Mouse (Mus musculus) c-Kit-negative CD71-positive TER-119-positive erythroid progenitor cells, embryonic 14.5 days (primary cell): ENCODE results near the gene Hnrnpf.

ENCODE experiments used
- DNase-seq: peaks from one replicate; pipeline ENCODE4 v3.0.0-alpha.2; 2013; ENCODE audit warnings: low read depth, low spot score

Gene Hnrnpf

DNA sequence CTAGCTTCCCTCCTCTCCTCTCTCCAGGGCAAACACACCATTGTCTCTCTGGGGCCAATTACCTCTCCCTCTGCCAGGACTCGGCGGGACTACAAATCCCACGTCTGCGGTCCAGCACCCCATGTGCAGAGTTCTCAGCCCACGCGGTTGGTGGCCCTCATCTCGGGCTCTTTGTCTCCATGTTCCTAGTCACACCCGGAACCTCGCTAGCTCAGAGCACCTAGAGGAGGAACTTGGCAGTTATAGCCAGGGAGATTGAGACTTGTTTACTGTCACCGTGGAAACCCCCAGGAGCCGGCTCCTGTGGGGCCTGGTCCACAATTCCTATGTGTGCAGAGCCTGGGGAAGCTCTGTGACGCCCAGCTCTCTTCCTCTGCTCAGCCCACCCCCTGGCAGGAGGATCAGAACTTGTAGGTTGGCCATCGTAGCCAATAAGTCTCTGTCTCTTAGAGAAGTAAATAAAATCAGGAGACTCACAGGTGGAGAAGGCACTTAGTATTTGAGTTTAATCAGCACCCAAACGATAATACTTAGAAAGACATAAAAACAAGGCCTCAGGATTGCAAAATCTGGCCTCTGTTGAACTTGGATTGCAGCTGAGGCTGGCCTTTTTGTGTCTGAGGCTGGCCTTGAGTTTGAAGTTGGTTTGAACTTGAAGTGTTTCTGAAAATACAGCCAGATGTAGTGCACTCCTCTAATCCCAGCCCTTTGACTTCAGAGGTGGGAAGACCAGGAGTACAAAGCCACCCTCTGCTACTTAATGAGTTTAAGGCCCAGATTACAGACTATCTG is 8.6 kb upstream of the Hnrnpf start:
- no peak for DNase-seq

DNA sequence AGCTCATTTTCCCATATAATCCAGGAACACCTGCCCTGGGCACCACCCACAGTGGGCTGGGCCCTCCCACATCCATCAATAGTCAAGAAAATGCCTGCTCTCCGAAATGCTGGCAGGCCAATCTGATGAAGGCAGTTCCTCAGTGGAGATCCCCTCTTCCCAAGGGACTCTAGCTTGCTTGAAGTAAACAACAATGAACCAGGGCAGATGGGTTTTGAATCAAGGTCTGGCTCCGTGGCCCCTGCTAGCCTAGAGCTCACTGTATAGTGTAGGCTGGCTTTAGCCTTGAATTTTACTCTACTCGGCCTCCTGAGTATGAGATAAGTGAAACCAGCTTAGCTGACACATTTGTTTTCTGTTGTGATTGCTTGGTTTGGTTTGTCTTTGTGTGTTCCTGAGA is 7.7 kb upstream of the Hnrnpf start:
- no peak for DNase-seq

DNA sequence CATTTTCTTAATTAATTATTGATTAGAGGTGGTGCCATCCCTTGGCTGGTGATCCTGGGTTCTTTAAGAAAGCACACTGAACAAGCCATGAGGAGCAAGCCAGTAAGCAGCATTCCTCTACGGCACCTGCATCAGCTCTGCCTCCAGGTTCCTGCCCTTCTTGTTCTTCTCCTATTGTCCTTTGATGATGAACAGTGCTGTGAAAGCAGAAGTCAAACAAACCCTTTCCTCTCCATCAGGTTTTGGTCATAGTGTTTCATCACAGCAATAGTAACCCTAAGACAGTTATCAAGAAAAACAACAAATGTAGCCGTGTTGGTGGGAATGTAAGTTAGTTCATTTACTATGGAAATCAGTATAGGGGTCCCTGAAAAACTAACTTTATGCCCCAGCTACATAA is 6.7 kb upstream of the Hnrnpf start:
- DNase-seq = no peak

DNA sequence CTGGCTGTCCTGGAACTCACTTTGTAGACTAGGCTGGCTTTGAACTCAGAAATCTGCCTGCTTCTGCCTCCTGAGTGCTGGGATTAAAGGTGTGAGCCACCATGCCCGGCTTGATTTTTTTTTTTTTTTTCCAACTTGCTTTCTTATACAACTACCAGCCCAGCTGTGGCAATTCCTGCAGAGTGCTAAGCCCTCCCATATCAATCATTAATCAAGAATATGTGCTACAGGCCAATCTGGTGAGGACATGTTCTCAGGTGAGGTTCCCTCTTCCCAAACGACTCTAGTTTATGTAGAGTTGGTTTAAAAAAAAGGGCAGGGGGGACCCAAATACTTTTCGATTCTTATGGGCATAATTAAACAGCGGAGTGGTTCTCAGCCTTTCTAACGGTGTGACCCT is 2.3 kb upstream of the Hnrnpf start:
- no peak for DNase-seq

GRCm38 (mm10) chr6:117901510-117902402 is 1.6 kb downstream of the Hnrnpf start:
- no peak for DNase-seq

DNA sequence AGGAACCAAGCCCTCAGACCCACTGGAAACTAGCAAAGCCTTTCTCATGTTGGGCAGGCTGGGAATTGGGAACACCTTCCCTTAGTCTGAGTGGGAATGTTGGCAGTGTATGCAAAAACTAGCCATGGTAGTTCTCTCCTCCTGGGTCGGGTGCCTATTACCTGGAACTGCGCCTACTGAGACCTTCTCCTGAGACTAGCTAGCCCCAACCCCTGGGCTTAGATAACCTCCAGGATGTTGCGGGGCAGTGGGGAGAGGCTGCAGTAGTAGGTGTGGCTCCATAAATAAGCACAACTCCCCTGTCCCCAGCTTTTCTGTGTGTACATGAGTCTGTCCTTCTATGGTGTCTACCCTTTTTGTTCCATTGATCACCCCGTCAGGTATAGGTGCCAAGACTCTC is 2.4 kb downstream of the Hnrnpf start:
- DNase-seq = no peak

DNA sequence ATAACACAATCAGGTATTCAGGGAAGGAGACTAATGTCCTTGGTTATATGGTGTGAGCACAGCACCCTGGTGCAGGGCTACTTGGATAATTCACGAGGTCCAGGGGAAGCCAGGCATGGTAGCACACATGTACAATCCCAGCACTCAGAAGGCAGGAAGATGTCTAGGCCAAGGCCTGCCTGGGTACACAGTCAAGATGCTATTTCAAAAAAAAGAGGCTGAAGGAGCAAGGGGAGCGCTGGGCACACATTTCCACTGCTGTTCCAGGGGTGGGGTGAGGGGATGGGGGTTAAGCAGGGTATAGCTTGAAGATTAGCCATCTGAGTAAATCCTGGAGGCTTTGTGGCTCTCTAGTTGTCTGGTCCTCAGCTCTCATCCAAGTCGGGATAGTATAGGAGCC is 3.7 kb downstream of the Hnrnpf start:
- no peak for DNase-seq

- no peak for DNase-seq
Observed at GRCm38 (mm10) chr6:117905260-117905930, 5.3 kb downstream of the Hnrnpf start.

DNA sequence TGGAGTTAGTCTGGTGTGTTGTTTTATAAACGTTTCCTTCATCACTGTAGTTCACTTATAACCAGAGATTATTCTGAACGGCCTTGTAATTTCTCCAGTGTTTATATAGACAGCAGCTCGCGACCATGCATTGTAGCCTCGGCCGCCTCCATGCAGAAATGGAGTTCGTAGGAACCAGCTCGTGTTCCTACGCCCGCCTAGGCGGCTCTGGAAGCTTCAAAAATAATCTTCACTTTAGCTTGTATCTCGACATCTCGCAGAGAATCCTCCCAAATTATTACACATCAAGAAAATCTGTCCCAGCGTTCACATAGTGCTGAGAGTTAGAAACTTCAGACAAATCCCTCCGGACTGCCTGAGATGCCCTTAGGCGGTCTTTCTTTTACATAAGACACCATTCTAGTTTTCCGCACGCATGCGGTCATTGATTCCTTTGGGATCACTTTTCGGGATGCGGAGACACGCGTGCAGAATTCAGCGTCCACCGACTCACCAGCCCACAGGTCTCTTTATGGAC is 5.9 kb downstream of the Hnrnpf start:
- DNase-seq = no peak

- peak; percentile 93 for DNase-seq
Observed at GRCm38 (mm10) chr6:117906590-117907271, 6.6 kb downstream of the Hnrnpf start.

DNA sequence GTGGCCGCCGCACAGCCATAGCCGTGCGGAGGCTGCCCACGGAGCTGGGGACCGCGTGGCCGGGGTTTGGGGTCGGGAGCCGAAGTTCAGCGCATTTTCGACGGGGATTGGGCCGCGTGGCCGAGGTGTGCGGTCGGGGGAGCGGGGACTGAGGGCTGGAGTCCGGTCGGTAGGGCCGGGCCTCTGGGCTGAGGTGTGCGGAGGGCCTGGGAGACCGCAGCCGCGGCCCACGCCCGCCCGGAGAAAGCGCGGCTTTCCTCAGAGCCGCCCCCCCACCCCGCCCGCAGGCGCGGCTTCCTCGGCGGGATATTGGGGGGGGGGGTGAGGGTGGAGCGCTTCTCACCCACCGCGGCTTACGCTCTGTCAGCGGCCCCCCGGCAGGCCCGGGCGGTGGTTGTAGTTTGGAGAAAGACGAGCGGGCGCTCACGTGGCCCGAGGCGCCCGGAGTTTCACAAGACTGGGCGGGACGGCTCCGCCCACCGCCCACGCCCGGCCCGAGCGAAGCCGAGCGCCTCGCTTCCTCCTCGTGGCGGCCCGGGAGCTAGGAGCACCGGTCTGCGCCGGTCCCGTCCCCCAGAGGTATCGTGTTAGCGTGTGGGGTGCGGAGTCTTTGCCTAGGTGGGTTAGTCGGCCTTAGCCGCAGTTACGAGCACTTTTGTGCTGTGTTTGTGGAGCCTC is 7.3 kb downstream of the Hnrnpf start:
- DNase-seq = peak; percentile 78

DNA sequence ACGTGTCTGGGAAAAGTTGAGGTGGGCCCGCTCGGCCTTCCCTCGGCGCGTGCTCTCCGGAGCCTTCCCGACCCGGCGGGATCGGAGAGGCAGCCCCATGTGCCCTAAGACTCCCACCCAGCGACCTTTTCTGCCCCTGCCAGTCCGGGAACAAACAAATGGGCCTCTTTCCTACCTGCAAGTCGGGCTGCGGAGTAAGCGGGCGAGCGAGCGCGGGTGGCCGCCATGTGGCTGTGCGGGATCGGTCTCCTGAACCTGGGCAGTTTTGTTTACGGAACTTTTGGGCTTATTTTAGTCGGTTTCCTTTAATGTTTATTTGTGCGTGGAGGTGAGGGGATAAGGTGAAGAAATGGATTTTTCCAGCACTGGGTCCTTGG is 7.8 kb downstream of the Hnrnpf start:
- no peak for DNase-seq

DNA sequence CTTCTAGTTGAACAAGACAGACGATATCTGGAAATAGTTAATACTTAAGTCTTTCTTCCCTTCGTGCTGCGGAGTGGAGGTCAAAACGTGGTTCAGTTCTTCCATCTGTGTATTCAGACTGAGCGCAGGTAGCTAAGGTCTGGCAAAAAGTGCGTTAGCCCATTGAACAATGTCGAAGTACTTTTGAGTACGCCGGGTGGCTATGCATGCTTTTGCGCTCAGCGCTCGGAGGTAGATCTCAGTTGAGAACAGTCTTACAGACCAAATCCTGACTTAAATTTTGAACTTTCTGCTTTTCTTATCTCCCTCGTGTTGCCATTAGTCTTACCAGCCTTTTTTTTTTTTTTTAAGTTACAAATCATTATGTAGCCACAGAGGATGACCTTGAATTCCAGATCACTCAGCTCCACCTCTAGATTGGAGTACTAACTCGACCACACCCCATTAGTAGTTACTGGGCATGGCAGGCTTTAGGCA is 8.3 kb downstream of the Hnrnpf start:
- no peak for DNase-seq

- DNase-seq = no peak
Observed at GRCm38 (mm10) chr6:117910120-117910661, 10.1 kb downstream of the Hnrnpf start.

DNA sequence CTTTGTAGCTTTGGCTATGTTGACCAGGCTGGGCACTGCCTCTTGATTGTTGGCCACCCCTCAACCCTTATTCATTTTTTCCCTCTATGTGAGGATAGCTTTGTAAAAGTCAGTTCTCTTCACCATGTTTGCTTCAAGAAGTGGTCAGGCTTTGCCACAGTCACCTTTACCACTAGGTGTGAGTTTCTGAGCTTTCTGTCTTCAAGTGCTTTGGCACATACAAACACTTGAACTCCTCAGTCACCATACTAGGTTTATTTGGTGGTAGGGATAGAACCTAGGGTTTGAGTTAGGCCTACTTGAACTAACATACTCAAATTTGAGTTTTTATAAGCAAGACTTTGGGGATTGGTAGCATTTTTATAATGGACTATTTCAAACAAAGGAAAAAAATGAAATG is 14.4 kb downstream of the Hnrnpf start:
- DNase-seq = no peak

DNA sequence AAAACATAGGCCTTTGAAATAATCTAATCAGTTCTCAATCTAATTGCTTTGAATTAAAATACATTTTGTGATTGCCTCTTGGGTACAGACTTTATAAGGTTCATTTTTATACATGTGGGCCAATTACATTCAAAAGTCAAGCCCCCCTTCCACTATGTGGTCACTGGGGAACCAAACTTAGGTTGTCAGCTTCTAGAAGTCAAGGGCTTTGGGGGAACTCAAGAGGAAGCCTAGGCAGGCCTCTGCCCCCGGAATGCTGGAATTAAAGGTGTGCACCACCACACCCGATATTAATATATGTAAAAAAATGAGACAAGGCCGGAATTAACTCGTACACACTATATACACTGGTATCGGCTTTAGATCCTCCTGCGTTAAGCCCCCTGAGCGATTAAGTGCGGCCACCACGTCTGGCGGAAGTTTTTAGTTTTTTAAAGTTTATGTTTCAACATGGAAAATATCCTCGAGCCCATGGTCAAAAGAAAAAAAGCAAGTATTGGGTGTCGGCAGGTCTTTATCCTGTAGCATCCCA is 16.1 kb downstream of the Hnrnpf start:
- DNase-seq = no peak

DNA sequence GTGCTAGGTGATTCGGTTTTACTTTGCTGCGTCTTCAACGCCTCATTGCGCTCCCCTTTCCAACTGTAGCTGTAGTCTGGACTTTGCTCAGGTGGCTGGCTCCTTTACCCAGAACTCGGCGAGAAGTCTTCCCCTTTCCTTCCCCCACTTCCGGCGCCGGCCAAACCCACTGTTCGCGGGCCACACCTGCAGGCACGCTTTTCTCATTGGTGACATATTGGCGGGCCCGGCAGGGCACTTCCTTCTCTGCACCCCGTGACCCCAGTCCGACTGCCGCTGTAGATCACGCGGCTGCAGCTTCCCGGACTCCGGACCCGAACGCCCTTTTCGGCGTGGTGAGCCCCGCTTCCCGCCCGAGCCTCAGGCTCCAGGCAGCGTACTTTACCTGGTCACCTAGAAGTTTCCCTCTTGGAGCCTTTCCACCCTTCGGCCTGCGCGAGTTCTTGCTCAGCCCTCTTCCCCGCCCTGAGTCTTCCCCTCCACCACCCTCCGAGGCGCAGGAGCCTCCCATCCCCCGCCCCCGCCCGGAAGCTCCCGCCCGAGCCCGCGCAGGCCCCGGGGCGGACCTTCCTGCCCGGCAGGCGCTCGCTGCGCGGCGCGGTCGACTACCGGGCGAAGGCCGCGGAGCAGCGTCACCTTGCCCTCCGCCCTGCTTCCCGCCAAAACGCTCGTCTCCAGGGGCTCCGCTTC is 16.8 kb downstream of the Hnrnpf start:
- peak; percentile 80 for DNase-seq

GRCm38 (mm10) chr6:117917576-117917975 is 17.5 kb downstream of the Hnrnpf start:
- DNase-seq = peak; percentile 55

- DNase-seq = no peak
Observed at GRCm38 (mm10) chr6:117918043-117918442, 17.9 kb downstream of the Hnrnpf start.
